Mouse (Mus musculus): ENCODE data around the gene Jmjd6.

DNA sequence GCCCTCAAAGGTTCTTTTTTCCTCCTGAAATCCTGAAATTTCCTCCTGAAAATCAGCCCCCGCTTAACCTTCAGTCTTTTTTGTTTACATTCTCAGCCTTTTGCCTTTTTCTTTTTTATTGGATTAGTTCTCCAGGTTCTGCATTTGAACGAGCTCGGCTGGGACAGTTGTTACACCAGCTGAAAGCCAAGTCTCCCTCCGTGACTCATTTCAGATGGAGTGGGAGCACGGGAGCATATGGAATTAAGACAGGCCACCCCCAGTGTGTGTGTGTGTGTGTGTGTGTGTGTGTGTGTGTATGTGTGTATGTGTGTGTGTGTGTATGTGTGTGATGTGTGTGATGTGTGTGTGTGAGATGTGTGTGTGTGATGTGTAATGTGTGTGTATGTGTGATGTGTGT is 38.2 kb upstream of the Jmjd6 start:
- no peak for TF ChIP-seq CTCF (conservative IDR thresholded peaks at IDR 0.05; ENCODE audit: low read length)
- no peak for TF ChIP-seq POU5F1 (IDR thresholded peaks at IDR 0.05; ENCODE audit: borderline replicate concordance, low read length)
- TF ChIP-seq NANOG (IDR thresholded peaks at IDR 0.05; ENCODE audit: borderline replicate concordance, low read length), result no peak
